Mouse (Mus musculus) neural tube, embryonic 14.5 days (tissue): ENCODE data around the gene Prdx1. TPM values are rescaled to one million over a fixed set of nuclear protein-coding genes. Genes with fewer than 3 reads are reported as not detected.

Experiments used
- ATAC-seq: fragments of 200-750 bp; cut with Nextera tagmentation; 2 replicates; pipeline ENCODE4 v1.8.0; 2017; ENCODE audit warnings: low read depth, mild to moderate bottlenecking, moderate TSS enrichment, moderate library complexity
- H3K27ac ChIP-seq: fragments of 300-500 bp; sonication (generic); 2 replicates; pipeline ENCODE4 v1.5.1; 2014; ENCODE audit warnings: low read depth, mild to moderate bottlenecking, control low read depth, low read length, moderate library complexity, mixed read lengths
- H3K27me3 ChIP-seq: fragments of 300-500 bp; sonication (generic); 2 replicates; pipeline ENCODE4 v1.6.1; 2014; ENCODE audit warnings: low read length; ENCODE audit not compliant: control insufficient read depth, insufficient read depth
- H3K36me3 ChIP-seq: fragments of 300-500 bp; sonication (generic); 2 replicates; pipeline ENCODE4 v1.6.1; 2014; ENCODE audit warnings: low read length, mixed read lengths; ENCODE audit not compliant: control insufficient read depth, insufficient read depth
- H3K4me1 ChIP-seq: fragments of 300-500 bp; sonication (generic); 2 replicates; pipeline ENCODE4 v1.6.1; 2014; ENCODE audit warnings: low read length; ENCODE audit not compliant: control insufficient read depth, insufficient read depth
- H3K4me2 ChIP-seq: fragments of 300-500 bp; sonication (generic); 2 replicates; pipeline ENCODE4 v1.6.1; 2014; ENCODE audit warnings: mild to moderate bottlenecking, low read depth, low read length, control low read depth
- H3K4me3 ChIP-seq: fragments of 300-500 bp; sonication (generic); 2 replicates; pipeline ENCODE4 v1.5.1; 2014; ENCODE audit warnings: low read depth, low read length, control low read depth, mixed read lengths
- H3K9ac ChIP-seq: fragments of 300-500 bp; sonication (generic); replicated peaks from 2 replicates; pipeline ENCODE4 v1.6.1; 2014; ENCODE audit warnings: low read depth, mild to moderate bottlenecking, control low read depth, low read length, mixed read lengths
- H3K9me3 ChIP-seq: fragments of 300-500 bp; sonication (generic); 2 replicates; pipeline ENCODE4 v1.6.1; 2016; ENCODE audit warnings: low read length; ENCODE audit not compliant: control insufficient read depth
- WGBS: fragments of 180-500 bp; shearing (Covaris S2); extraction: QIAGEN DNeasy Blood & Tissue Kit; methylation state at CpG from one replicate; pipeline ENCODE4 v1.1.7; 2014; 5-methylcytosine and 5-hydroxymethylcytosine counted together
- polyA plus RNA-seq: library from polyadenylated mRNA; unstranded; fragments of >200 nt; fragmentation: Nextera tagmentation; extraction: Ambion mirVana; gene quantifications from 2 replicates; pipeline ENCODE4 v1.2.1, GENCODE M21; 2014

The Prdx1 gene
- polyA plus RNA-seq, 1 experiment from 2014 or later = 311 TPM

DNA sequence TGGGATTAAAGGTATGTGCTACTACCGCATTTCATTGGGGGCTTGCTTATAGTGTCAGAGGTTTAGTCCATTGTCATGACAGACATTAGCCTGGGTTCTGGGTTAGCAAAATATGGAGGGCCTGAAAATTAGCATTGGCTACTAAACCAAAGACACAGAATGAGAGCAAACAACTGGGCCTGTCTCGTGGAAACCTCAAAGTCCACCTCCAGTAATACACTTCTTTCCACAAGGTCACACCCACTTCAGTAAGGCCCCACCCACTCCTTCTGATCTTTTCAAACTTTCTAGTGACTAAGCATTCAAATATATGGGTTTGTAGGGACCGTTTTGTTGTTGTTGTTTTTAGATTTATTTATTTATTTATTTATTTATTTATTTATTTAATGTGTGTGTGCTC is 44.2 kb downstream of the Prdx1 start:
- H3K9ac ChIP-seq = no peak overlapping the region
- WGBS = 97% methylated on average over 3 of the region's 3 CpGs
- no peaks in the 10 kb centered on the region for H3K9me3 ChIP-seq
- no peaks in the 10 kb centered on the region for H3K4me1 ChIP-seq
- ATAC-seq = no peak
- H3K4me3 ChIP-seq = no peak overlapping the region
- H3K36me3 ChIP-seq = no peaks in the 10 kb centered on the region
- H3K27ac ChIP-seq = no peak overlapping the region
- no peaks in the 10 kb centered on the region for H3K27me3 ChIP-seq
- no peak overlapping the region for H3K4me2 ChIP-seq

DNA sequence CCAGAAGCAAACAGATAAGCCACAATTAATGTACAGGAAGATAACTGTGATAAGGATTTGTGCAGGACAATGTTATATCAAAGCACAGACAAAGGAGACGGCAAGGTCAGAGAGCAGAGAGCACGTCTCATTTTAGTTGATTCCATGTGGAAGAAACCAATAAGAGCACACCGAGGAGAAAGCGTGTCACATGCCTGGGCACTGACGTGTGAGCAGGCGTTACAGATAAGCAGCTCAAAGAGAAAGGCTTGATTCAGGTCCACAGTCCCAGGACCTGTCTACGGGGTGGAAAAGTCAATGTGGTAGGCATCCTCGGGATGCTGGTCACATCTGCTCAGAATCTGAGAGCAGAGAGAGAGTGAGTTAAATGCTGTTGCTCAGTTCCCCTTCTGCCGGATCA is 45.7 kb downstream of the Prdx1 start:
- WGBS = 93% methylated on average over 9 of the region's 9 CpGs
- H3K9ac ChIP-seq = no peak overlapping the region
- no peak overlapping the region for H3K4me3 ChIP-seq
- no peak overlapping the region for H3K4me2 ChIP-seq
- H3K27me3 ChIP-seq = no peaks in the 10 kb centered on the region
- no peak overlapping the region for H3K27ac ChIP-seq
- H3K36me3 ChIP-seq = no peaks in the 10 kb centered on the region
- no peak for ATAC-seq
- no peaks in the 10 kb centered on the region for H3K9me3 ChIP-seq
- H3K4me1 ChIP-seq = no peaks in the 10 kb centered on the region

DNA sequence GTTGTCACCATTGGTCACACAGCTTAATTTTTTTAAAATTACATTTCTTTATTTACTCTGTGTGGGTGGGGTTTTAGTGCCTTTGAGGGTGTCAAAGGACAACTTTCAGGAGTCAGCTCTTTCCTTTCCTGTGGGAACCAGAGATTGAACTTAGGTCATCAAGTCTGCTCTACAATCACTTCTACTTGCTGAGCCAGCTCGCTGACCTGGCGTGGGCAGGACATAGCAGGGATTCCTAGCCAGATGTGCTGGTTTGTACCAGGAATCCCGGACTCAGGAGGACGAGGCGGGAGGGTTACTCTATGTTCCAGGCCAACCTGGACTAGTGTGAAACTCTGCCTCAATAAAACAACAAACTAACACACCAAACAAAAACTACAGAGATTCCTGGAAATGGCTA is 47.0 kb downstream of the Prdx1 start:
- Histone ChIP-seq H3K9me3 (no peaks in the 10 kb centered on the region), H3K27ac (no peak overlapping the region)
- no peak for ATAC-seq

DNA sequence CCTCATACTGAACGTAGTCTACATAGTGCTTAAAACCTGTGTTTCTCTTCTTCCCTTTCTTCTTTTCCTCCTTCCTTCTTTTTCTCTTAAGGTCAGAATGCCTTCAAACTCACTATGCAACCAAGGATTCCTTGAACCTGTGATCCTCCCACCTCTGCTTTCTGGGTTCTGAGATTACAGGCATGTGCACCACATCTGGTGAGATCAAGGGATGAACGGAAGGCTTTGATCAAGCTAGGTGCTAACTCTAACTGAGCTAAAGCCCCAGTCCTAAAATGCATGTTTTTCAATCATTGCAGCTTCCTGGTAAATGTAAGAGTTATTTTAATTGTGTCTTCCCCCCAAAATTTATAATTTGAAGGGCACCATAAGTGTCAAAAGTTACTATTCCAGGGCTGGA is 49.7 kb downstream of the Prdx1 start:
- Histone ChIP-seq H3K4me2 (no peak overlapping the region), H3K27ac (no peak overlapping the region), H3K9me3 (no peaks in the 10 kb centered on the region), H3K36me3 (no peaks in the 10 kb centered on the region), H3K27me3 (no peaks in the 10 kb centered on the region), H3K4me1 (no peaks in the 10 kb centered on the region), H3K9ac (no peak overlapping the region), H3K4me3 (no peak overlapping the region)
- WGBS = 89% methylated on average over 2 of the region's 2 CpGs
- ATAC-seq = no peak

More for the DNA sequence above, 47.0 kb downstream of the Prdx1 start:
- H3K9ac ChIP-seq = no peak overlapping the region
- WGBS = 90% methylated on average over 5 of the region's 5 CpGs
- no peaks in the 10 kb centered on the region for H3K27me3 ChIP-seq
- H3K4me1 ChIP-seq = no peaks in the 10 kb centered on the region
- H3K4me3 ChIP-seq = no peak overlapping the region
- no peaks in the 10 kb centered on the region for H3K36me3 ChIP-seq
- H3K4me2 ChIP-seq = no peak overlapping the region

DNA sequence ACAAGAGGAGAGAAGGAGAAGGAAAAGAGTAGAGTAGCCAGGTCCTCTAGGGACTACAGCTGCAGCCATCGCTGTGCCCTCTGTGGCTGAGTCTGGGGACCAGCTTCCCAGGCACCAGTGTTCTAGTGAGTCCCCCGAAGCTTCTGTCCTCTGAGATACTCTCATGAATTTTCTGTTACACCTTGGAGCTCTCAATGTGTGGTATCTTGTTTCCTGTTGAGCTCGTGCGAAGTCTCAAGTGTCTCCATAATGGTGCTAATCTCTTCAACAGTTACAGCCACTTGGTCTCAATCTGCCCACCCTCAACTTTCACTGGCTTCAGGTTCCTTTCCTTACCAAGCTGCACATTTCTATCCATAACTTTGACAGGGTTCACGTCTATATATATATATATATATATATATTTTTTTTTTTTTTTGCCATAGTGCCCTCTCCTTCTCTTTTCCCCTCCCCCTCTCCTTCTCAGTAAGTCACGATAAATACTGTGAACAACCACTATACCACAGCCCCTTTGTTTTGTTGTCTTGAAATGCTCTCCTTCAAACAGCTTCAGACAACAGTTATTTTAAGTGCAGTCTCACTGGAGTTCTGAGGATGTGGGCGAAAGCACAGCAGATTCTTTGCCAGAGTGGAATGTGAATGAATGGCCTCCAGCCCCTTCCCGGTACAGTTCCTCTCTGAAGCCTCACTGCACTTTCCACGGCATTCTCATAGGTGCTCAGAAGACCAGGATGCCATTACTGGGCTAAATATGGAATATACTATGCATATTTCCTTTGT is 53.8 kb downstream of the Prdx1 start:
- no peaks in the 10 kb centered on the region for H3K4me1 ChIP-seq
- 88% methylated on average over 9 of the region's 9 CpGs for WGBS
- no peak for ATAC-seq
- no peak overlapping the region for H3K9ac ChIP-seq
- H3K27ac ChIP-seq = no peak overlapping the region
- H3K4me2 ChIP-seq = no peak overlapping the region
- no peak overlapping the region for H3K4me3 ChIP-seq
- no peaks in the 10 kb centered on the region for H3K27me3 ChIP-seq
- H3K9me3 ChIP-seq = no peaks in the 10 kb centered on the region
- H3K36me3 ChIP-seq = no peaks in the 10 kb centered on the region

DNA sequence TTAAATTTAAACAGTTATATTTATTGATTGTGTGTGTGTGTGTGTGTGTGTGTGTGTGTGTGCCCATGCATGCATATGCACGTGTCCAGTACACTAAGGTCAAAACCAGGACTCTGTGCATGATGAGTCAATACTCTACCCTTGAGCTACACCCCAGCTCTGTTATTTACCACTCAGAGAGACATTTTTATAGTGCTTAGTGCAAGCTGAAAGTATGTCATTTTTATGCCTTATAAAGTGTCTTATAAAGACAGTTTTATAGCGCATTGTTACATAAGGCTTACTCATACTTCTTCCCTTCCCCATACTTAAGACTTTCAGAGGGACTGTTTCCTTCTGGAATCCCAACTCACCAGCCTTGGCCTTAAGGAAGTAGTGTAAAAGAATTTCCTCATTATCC is 64.4 kb downstream of the Prdx1 start:
- Histone ChIP-seq H3K36me3 (no peaks in the 10 kb centered on the region), H3K27me3 (no peaks in the 10 kb centered on the region), H3K9me3 (no peaks in the 10 kb centered on the region), H3K4me3 (no peak overlapping the region), H3K4me1 (no peaks in the 10 kb centered on the region), H3K27ac (no peak overlapping the region), H3K4me2 (no peak overlapping the region), H3K9ac (no peak overlapping the region)
- no peak for ATAC-seq
- WGBS = 83% methylated on average over 2 of the region's 2 CpGs

Other genes starting within 250 kb of the Prdx1 start
- gene Mast2, start 221.4 kb upstream of the Prdx1 start, polyA plus RNA-seq = 53.0 and 72.5 TPM in 2 replicates
- gene Ipp, start 178.0 kb upstream of the Prdx1 start, polyA plus RNA-seq = 4.0 and 5.3 TPM in 2 replicates
- gene Tmem69, start 129.6 kb upstream of the Prdx1 start, polyA plus RNA-seq = 28.1 and 29.5 TPM in 2 replicates
- 18.5 and 22.4 TPM in 2 replicates for gene Gpbp1l1, start 127.9 kb upstream of the Prdx1 start, polyA plus RNA-seq
- 5.7 and 6.0 TPM in 2 replicates for gene Ccdc17, start 88.9 kb upstream of the Prdx1 start, polyA plus RNA-seq
- gene Nasp, start 57.6 kb upstream of the Prdx1 start, polyA plus RNA-seq = 90.6 and 105 TPM in 2 replicates
- gene Akr1a1, start 33.9 kb upstream of the Prdx1 start, polyA plus RNA-seq = 710 and 714 TPM in 2 replicates
- 16.1 and 18.6 TPM in 2 replicates for gene Mmachc, start 22.9 kb downstream of the Prdx1 start, polyA plus RNA-seq
- 8.4 and 9.0 TPM in 2 replicates for gene Ccdc163, start 23.0 kb downstream of the Prdx1 start, polyA plus RNA-seq
- 2.8 and 3.7 TPM in 2 replicates for gene Tesk2, start 35.4 kb downstream of the Prdx1 start, polyA plus RNA-seq
- 28.8 and 29.5 TPM in 2 replicates for gene Toe1, start 122.1 kb downstream of the Prdx1 start, polyA plus RNA-seq
- 4.8 and 7.0 TPM in 2 replicates for gene Mutyh, start 122.2 kb downstream of the Prdx1 start, polyA plus RNA-seq
- gene Hpdl, start 136.2 kb downstream of the Prdx1 start, polyA plus RNA-seq = 1.5 and 2.7 TPM in 2 replicates
- 6.4 and 8.1 TPM in 2 replicates for gene Zswim5, start 191.8 kb downstream of the Prdx1 start, polyA plus RNA-seq